Mouse (Mus musculus) embryonic facial prominence, embryonic 14.5 days (tissue): ENCODE measurements at regions not wholly inside any gene's neighbourhood (a gene's known extent, or its start where the extent isn't known, plus 50 kb on each side); places are given as distances from the start of the nearest gene placed in this dataset.
A peak's percentile ranks its signal among the peaks of the same experiment; 100 is the strongest.

Experiments used
- ATAC-seq: fragments of 200-750 bp; cut with Nextera tagmentation; 2 replicates; pipeline ENCODE4 v1.8.0; 2017; ENCODE audit warnings: low read depth, moderate number of reproducible peaks, moderate TSS enrichment
- DNase-seq: peaks from one replicate; pipeline ENCODE4 v3.0.0-alpha.2; 2015; ENCODE audit warnings: low spot score
- H3K27ac ChIP-seq: fragments of 300-500 bp; sonication (generic); replicated peaks from 2 replicates; pipeline ENCODE4 v1.5.1; 2014; ENCODE audit warnings: low read depth, mild to moderate bottlenecking, low read length, moderate library complexity
- H3K27me3 ChIP-seq: fragments of 300-500 bp; sonication (generic); replicated peaks from 2 replicates; pipeline ENCODE4 v1.6.1; 2014; ENCODE audit warnings: low read length; ENCODE audit not compliant: control insufficient read depth, insufficient read depth
- H3K36me3 ChIP-seq: fragments of 300-500 bp; sonication (generic); 2 replicates; pipeline ENCODE4 v1.6.1; 2014; ENCODE audit warnings: low read length, mixed read lengths; ENCODE audit not compliant: control insufficient read depth, insufficient read depth
- H3K4me1 ChIP-seq: fragments of 300-500 bp; sonication (generic); 2 replicates; pipeline ENCODE4 v1.6.1; 2014; ENCODE audit warnings: antibody characterized with exemption, low read length; ENCODE audit not compliant: control insufficient read depth, insufficient read depth
- H3K4me2 ChIP-seq: fragments of 300-500 bp; sonication (generic); 2 replicates; pipeline ENCODE4 v1.6.1; 2014; ENCODE audit warnings: low read depth, mild to moderate bottlenecking, low read length, moderate library complexity, mixed read lengths
- H3K4me3 ChIP-seq: fragments of 300-500 bp; sonication (generic); 2 replicates; pipeline ENCODE4 v1.5.1; 2014; ENCODE audit warnings: low read depth, mild to moderate bottlenecking, low read length
- H3K9ac ChIP-seq: fragments of 300-500 bp; sonication (generic); 2 replicates; pipeline ENCODE4 v1.6.1; 2014; ENCODE audit warnings: low read depth, mild to moderate bottlenecking, low read length, moderate library complexity, mixed read lengths
- H3K9me3 ChIP-seq: fragments of 300-500 bp; sonication (generic); 2 replicates; pipeline ENCODE4 v1.6.1; 2016; ENCODE audit warnings: low read length; ENCODE audit not compliant: control insufficient read depth
- WGBS: fragments of 180-500 bp; shearing (Covaris S2); extraction: QIAGEN DNeasy Blood & Tissue Kit; methylation state at CpG from one replicate; pipeline ENCODE4 v1.1.7; 2014; 5-methylcytosine and 5-hydroxymethylcytosine counted together

DNA sequence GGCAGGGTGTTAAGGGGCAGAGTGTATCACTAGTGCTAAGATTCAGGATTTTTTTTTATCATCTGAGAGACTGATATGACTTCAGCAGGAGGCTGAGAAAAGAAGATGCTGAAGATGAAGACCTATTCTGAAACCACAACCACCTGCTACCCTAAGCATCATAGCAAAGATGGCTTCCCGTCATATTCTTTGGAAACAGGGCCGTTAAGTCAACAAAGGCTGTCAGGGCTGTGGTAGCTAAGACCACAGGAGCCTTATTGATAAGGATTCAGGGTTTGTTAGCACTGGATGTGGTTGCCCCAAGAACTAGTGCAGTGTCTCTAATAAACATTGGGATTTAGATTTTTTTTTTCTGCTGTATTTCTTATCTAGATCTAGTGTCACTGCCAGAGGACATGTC, 56.7 kb upstream of the Rasgrp1 start:
- H3K27ac ChIP-seq = no peak overlapping the region
- WGBS = 94% methylated on average over 2 of the region's 2 CpGs

DNA sequence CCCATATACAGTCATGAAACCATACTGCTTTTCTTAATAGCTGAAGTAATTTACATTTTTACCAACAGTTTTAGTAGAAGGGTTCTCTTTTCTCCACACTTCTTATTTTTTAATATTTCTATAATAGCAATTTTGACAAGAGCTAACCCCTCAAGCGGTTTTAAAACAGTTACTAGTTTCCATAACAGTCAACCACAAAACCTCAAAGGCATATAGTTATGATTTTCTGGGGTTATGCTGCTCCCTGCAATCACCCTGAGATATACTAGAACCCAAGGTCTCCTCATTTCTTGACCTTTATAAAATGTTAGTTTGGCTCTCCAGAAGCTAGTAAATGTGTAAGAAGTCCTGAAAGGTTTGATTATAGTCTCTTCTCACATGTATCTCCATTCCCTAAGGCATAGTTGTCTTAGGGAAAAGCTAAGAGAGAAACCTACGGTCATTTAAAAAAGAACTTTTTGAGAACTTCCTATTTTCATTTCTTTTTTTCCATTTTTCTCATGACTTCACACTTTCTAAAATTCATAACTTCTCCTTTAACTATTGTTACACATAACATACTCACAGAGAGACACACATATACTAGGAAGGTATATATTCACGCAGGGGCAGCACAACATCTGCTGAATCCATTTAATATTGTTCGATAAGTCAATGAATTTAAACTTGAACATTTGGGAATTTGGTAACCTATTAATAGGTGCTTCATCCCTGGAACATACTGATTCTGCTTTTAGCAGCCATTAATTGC, 60.8 kb upstream of the Rasgrp1 start:
- WGBS = 82% methylated on average over 4 of the region's 4 CpGs
- H3K4me2 ChIP-seq = no peak overlapping the region
- no peaks in the 10 kb centered on the region for H3K36me3 ChIP-seq
- ATAC-seq (no peak), DNase-seq (no peak)
- H3K27me3 ChIP-seq = no peaks in the 10 kb centered on the region
- no peak overlapping the region for H3K9ac ChIP-seq
- no peaks in the 10 kb centered on the region for H3K9me3 ChIP-seq
- no peaks in the 10 kb centered on the region for H3K4me1 ChIP-seq
- H3K4me3 ChIP-seq = no peak overlapping the region
- no peak overlapping the region for H3K27ac ChIP-seq

More for the DNA sequence above, 56.7 kb upstream of the Rasgrp1 start:
- H3K9ac ChIP-seq = no peak overlapping the region
- no peak overlapping the region for H3K4me2 ChIP-seq
- no peak overlapping the region for H3K4me3 ChIP-seq
- no peaks in the 10 kb centered on the region for H3K4me1 ChIP-seq
- H3K9me3 ChIP-seq = no peaks in the 10 kb centered on the region
- DNase-seq (no peak), ATAC-seq (no peak)
- no peaks in the 10 kb centered on the region for H3K36me3 ChIP-seq
- H3K27me3 ChIP-seq = no peaks in the 10 kb centered on the region

DNA sequence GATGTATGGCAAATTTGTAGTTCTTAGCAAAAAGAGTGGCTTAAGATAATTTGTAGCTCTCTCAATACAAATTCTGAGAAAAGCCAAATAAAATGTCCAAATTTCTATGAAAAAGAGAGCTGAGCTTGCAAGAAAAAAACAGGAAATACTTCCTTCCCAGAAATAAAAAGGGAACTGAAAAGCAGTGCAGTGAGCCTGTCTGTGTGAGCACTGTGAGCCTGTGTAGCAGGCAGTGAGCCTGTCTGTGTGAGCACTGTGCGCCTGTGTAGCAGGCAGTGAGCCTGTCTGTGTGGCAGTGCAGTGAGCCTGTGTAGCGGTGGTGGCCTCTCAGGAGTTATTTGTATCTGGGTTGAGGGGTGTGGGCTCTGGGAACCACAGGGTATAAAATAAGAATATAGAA, 62.7 kb upstream of the Rasgrp1 start:
- WGBS = 51% methylated on average over 2 of the region's 2 CpGs
- no peaks in the 10 kb centered on the region for H3K4me1 ChIP-seq
- H3K9ac ChIP-seq = no peak overlapping the region
- no peak overlapping the region for H3K4me2 ChIP-seq
- no peak overlapping the region for H3K4me3 ChIP-seq
- ATAC-seq = no peak
- H3K27me3 ChIP-seq = no peaks in the 10 kb centered on the region
- H3K27ac ChIP-seq = no peak overlapping the region
- DNase-seq = no peak
- H3K9me3 ChIP-seq = no peaks in the 10 kb centered on the region
- H3K36me3 ChIP-seq = no peaks in the 10 kb centered on the region

DNA sequence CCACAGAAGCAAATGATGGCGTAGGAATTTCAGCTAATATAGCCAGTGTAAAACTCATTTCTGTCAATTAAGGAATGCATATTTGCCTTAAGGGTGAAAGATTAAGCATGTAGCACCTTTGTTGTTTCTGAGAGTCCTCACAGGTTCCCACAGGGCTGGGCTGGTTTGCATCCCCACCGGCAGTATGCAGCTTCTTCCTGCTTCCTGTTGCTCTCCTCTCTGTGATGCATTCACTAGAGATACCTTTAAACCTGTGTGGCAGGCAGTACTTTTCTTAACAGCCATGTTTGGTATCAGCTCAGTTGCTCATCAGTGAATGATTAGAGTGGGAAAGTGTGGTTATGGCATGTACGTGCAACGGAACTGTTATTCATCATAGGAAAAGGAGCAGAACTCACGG, 65.4 kb upstream of the Rasgrp1 start:
- WGBS = 60% methylated on average over 5 of the region's 5 CpGs
- DNase-seq (no peak), ATAC-seq (no peak)
- Histone ChIP-seq H3K4me3 (no peak overlapping the region), H3K9ac (no peak overlapping the region), H3K27ac (no peak overlapping the region), H3K9me3 (no peaks in the 10 kb centered on the region), H3K36me3 (no peaks in the 10 kb centered on the region), H3K27me3 (no peaks in the 10 kb centered on the region; the same call in 1 of the 2 replicates), H3K4me1 (no peaks in the 10 kb centered on the region), H3K4me2 (no peak overlapping the region)

DNA sequence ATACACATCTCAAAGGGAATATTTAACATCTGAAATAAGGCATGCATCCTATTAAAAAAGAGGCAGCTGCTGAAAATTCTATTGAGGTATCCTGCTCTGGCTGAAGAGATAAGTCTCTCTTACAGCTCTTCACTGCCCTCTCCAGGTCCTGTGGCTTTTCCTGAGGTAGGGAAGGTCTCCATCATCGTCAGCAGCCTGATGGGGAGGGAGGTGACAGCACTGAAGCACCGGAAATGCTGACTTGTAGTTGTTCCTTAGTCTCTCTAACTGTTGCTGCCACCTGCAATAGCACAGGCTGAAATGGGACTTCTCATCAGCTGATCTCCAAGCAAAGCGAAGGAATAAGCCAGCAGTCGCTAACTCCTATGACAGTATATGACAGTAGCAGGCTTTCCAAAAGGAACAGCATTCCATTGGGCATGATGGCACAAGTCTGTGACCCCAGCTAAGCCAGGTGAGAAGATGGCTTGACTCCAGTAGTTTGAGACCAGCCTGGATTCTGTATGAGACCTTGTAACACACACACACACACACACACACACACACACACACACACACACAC, 69.3 kb upstream of the Rasgrp1 start:
- ATAC-seq (no peak), DNase-seq (peak; percentile 33)
- 46% methylated on average over 4 of the region's 4 CpGs for WGBS
- Histone ChIP-seq H3K9ac (no peak overlapping the region), H3K4me1 (no peaks in the 10 kb centered on the region), H3K4me3 (no peak overlapping the region), H3K27ac (no peak overlapping the region), H3K27me3 (no peaks in the 10 kb centered on the region; the same call in 1 of the 2 replicates), H3K36me3 (no peaks in the 10 kb centered on the region), H3K4me2 (no peak overlapping the region), H3K9me3 (no peaks in the 10 kb centered on the region)

DNA sequence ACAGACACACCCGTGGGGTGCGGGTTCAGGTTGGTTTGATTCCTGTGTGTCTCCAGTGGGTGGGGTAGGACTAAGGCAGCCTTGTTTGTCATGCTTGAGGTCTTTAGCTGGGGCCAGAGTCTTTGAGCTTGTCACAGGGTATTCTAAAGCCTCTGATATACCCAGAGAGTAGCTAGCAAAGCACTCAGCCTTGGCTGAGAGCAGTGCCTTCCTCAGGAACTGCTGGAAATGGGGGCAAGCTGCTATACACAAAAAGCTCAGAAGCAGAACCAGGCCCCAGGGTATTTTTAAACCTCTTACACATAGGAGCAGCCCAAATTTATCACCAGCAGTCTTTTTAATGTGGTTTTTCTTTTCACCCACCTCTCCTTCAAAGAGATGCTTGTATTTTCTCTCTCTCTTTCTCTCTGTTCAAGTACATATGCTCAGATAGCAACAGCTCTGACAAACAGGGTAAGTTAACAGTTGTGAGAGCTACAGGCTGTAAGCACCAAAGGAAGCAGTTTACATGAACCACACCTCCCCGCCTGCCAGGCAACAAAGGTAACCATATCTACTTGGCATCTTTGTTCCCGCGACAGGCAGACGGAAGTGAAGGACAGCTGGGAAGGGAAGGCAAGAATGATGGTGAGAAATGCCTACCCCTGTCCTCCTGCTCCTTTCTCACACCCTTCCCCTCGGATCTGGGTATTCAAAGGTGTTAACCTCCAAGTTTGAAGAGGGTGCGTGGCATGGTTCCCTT, 74.6 kb upstream of the Rasgrp1 start:
- no peak for ATAC-seq
- H3K27ac ChIP-seq = no peak overlapping the region
- 77% methylated on average over 8 of the region's 8 CpGs for WGBS

DNA sequence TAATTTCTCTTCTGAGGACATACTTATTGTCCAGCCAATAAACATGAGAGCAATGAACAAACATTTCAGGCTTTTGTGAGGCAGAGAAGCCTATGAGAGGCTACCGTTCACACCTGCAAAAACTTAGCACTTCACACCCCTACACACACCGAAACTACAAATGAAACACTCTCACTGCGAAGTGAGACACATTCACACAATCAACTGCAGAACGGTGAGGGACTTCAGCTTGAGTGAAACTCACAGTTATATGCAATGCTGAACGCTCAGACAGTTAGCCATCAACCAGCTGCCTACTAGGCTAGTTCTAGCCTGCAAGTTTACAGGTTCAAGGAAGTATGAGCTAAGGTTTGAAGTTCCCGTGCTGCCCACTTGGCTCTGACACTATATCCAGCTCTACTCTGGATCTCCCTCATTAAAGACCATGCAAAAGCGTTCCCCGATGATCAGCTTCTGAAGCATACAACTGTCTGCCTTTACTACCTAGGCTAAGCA, 75.4 kb upstream of the Rasgrp1 start:
- no peaks in the 10 kb centered on the region for H3K4me1 ChIP-seq
- H3K27me3 ChIP-seq = no peaks in the 10 kb centered on the region
- no peak overlapping the region for H3K9ac ChIP-seq
- H3K27ac ChIP-seq = no peak overlapping the region
- H3K4me2 ChIP-seq = no peak overlapping the region
- ATAC-seq (no peak), DNase-seq (no peak)
- H3K4me3 ChIP-seq = no peak overlapping the region
- WGBS = 86% methylated on average over 8 of the region's 8 CpGs
- no peaks in the 10 kb centered on the region for H3K9me3 ChIP-seq
- no peaks in the 10 kb centered on the region for H3K36me3 ChIP-seq

More for the DNA sequence above, 74.6 kb upstream of the Rasgrp1 start:
- no peak overlapping the region for H3K9ac ChIP-seq
- H3K27me3 ChIP-seq = no peaks in the 10 kb centered on the region
- no peak overlapping the region for H3K4me2 ChIP-seq
- H3K9me3 ChIP-seq = no peaks in the 10 kb centered on the region
- no peaks in the 10 kb centered on the region for H3K36me3 ChIP-seq
- no peak overlapping the region for H3K4me3 ChIP-seq
- no peaks in the 10 kb centered on the region for H3K4me1 ChIP-seq
- DNase-seq = no peak

DNA sequence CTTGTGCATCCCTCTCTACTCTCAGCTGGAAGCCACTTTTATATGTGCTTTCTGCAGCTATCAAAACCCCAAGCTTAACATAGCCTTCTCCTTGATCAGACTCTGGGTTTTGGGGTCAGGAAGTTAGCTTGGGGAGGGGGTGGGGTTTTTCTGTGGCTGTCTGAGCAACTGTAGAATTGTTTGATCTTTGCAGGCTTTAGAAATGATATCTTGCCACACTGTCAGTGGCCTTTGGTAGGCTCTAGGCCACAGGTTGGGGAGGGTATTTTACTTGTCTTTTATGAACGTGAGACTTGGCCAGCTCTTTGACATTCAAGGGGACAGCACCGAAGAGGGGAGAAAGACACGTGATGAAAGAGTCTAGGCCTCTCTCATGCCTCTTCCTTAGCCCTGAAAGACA, 75.9 kb upstream of the Rasgrp1 start:
- DNase-seq (no peak), ATAC-seq (no peak)
- Histone ChIP-seq H3K4me2 (no peak overlapping the region), H3K9me3 (no peaks in the 10 kb centered on the region), H3K4me3 (no peak overlapping the region), H3K4me1 (no peaks in the 10 kb centered on the region), H3K27me3 (no peaks in the 10 kb centered on the region), H3K36me3 (no peaks in the 10 kb centered on the region), H3K9ac (no peak overlapping the region), H3K27ac (no peak overlapping the region)
- WGBS = 80% methylated on average over 3 of the region's 3 CpGs
